ENCODE assay signal across 24 mouse cellular contexts in genomic region chr5:78602599-78602998, GRCm38 (mm10).
DNase-seq lines count a peak whose midpoint lies in the region; ATAC-seq lines count a peak whose summit lies in the region.
"Had no signal": no experiment of that assay in that cellular context is flagged by ENCODE, and none has a peak within 500 bp of the region (broad histone marks: within the 10 kb centered on the region; RNA-seq: fewer than 3 reads in every experiment).

No protein-coding gene starts in this region.

- no peaks in the 10 kb centered on the region for H3K4me1 ChIP-seq in kidney, embryonic 15.5 days
- H3K4me1 ChIP-seq in embryonic facial prominence, embryonic 12.5 days, result peaks cover 4% of the 10 kb centered on the region
- no peaks in the 10 kb centered on the region for H3K4me1 ChIP-seq in limb, embryonic 12.5 days (replicated peaks)
- no peaks in the 10 kb centered on the region for H3K4me1 ChIP-seq in liver, embryonic 12.5 days
- H3K4me1 ChIP-seq: embryonic facial prominence, embryonic 15.5 days; forebrain, embryonic 10.5 days; heart, embryonic 15.5 days; hindbrain, embryonic 10.5 days had no signal

- no peak overlapping the region for H3K4me3 ChIP-seq in kidney, embryonic 15.5 days (replicated peaks)
- H3K4me3 ChIP-seq in embryonic facial prominence, embryonic 12.5 days, result no peak overlapping the region
- no peak overlapping the region for H3K4me3 ChIP-seq in limb, embryonic 12.5 days (replicated peaks)
- H3K4me3 ChIP-seq in liver, embryonic 12.5 days, result no peak overlapping the region
- H3K4me3 ChIP-seq: embryonic facial prominence, embryonic 15.5 days; erythroblast, embryonic 14.5 days; forebrain, embryonic 10.5 days; heart, embryonic 15.5 days; hindbrain, embryonic 10.5 days had no signal

- ATAC-seq in kidney, embryonic 15.5 days (replicated peaks; ENCODE audit: low FRiP score), result peak; percentile 93
- ATAC-seq in embryonic facial prominence, embryonic 12.5 days (ENCODE audit: insufficient number of reproducible peaks, insufficient read depth, low FRiP score, low TSS enrichment), result 0 out of 2 replicates have a peak, but pooled peaks have one; percentile 10
- ATAC-seq in limb, embryonic 12.5 days (ENCODE audit: insufficient number of reproducible peaks, insufficient read depth, low FRiP score, low TSS enrichment, low read depth), result 0 out of 2 replicates have a peak, but pooled peaks have one; percentile 37
- ATAC-seq in liver, embryonic 12.5 days, result no peak
- ATAC-seq: activated CD4-positive, CD25-positive, alpha-beta regulatory T cell, adult 4 months; forebrain, embryonic 14.5 days; Patski had no signal

- H3K9me3 ChIP-seq in kidney, embryonic 15.5 days (replicated peaks), result no peaks in the 10 kb centered on the region
- no peaks in the 10 kb centered on the region for H3K9me3 ChIP-seq in embryonic facial prominence, embryonic 12.5 days
- H3K9me3 ChIP-seq in limb, embryonic 12.5 days, result no peaks in the 10 kb centered on the region
- no peaks in the 10 kb centered on the region for H3K9me3 ChIP-seq in liver, embryonic 12.5 days (replicated peaks)
- H3K9me3 ChIP-seq: embryonic facial prominence, embryonic 15.5 days; forebrain, embryonic 10.5 days; heart, embryonic 15.5 days had no signal

- H3K4me2 ChIP-seq in kidney, embryonic 15.5 days, result no peak overlapping the region
- H3K4me2 ChIP-seq in embryonic facial prominence, embryonic 12.5 days (replicated peaks), result no peak overlapping the region
- no peak overlapping the region for H3K4me2 ChIP-seq in limb, embryonic 12.5 days
- H3K4me2 ChIP-seq in liver, embryonic 12.5 days, result no peak overlapping the region
- H3K4me2 ChIP-seq: embryonic facial prominence, embryonic 15.5 days; heart, embryonic 11.5 days; heart, embryonic 15.5 days; hindbrain, embryonic 14.5 days had no signal

- H3K27ac ChIP-seq in kidney, embryonic 15.5 days, result no peak overlapping the region
- no peak overlapping the region for H3K27ac ChIP-seq in embryonic facial prominence, embryonic 12.5 days
- H3K27ac ChIP-seq in limb, embryonic 12.5 days, result no peak overlapping the region
- H3K27ac ChIP-seq in liver, embryonic 12.5 days, result no peak overlapping the region
- H3K27ac ChIP-seq: embryonic facial prominence, embryonic 15.5 days; forebrain, embryonic 10.5 days; heart, embryonic 15.5 days; hindbrain, embryonic 10.5 days; hindbrain, embryonic 14.5 days had no signal

- no peak for DNase-seq in kidney, adult 8-10 months
- peak; percentile 9 for DNase-seq in embryo, embryonic 11 days
- DNase-seq in gastrocnemius, postnatal 14 days, result no peak
- DNase-seq: adrenal gland, postnatal 14 days; cerebellum, adult 11-12 months; cerebellum, adult 9-10 months; cerebellum, postnatal 25 days; heart, adult 18-20 months; heart, postnatal 14 days had no signal

- H3K9ac ChIP-seq in kidney, embryonic 15.5 days, result no peak overlapping the region
- H3K9ac ChIP-seq in embryonic facial prominence, embryonic 12.5 days, result no peak overlapping the region
- H3K9ac ChIP-seq in limb, embryonic 12.5 days (replicated peaks), result no peak overlapping the region
- H3K9ac ChIP-seq in liver, embryonic 12.5 days, result no peak overlapping the region
- H3K9ac ChIP-seq: embryonic facial prominence, embryonic 15.5 days; heart, embryonic 15.5 days; hindbrain, embryonic 14.5 days had no signal

- intact Hi-C loops in gastrocnemius, postnatal 14 days (cut with DNase I; ENCODE audit: low total_unique reads), result no loop called here

- H3K36me3 ChIP-seq in kidney, embryonic 15.5 days, result no peaks in the 10 kb centered on the region
- no peaks in the 10 kb centered on the region for H3K36me3 ChIP-seq in embryonic facial prominence, embryonic 12.5 days
- no peaks in the 10 kb centered on the region for H3K36me3 ChIP-seq in limb, embryonic 12.5 days
- no peaks in the 10 kb centered on the region for H3K36me3 ChIP-seq in liver, embryonic 12.5 days
- H3K36me3 ChIP-seq: embryonic facial prominence, embryonic 15.5 days; forebrain, embryonic 10.5 days; heart, embryonic 15.5 days; hindbrain, embryonic 10.5 days had no signal

- H3K27me3 ChIP-seq in kidney, embryonic 15.5 days, result no peaks in the 10 kb centered on the region
- H3K27me3 ChIP-seq in embryonic facial prominence, embryonic 12.5 days, result no peaks in the 10 kb centered on the region
- H3K27me3 ChIP-seq in limb, embryonic 12.5 days, result no peaks in the 10 kb centered on the region
- no peaks in the 10 kb centered on the region for H3K27me3 ChIP-seq in liver, embryonic 12.5 days (replicated peaks)
- H3K27me3 ChIP-seq: CH12.LX; embryonic facial prominence, embryonic 15.5 days; heart, embryonic 15.5 days; Patski had no signal
